Mouse (Mus musculus): ENCODE data around the gene Tmem231.

Tmem231 gene

DNA sequence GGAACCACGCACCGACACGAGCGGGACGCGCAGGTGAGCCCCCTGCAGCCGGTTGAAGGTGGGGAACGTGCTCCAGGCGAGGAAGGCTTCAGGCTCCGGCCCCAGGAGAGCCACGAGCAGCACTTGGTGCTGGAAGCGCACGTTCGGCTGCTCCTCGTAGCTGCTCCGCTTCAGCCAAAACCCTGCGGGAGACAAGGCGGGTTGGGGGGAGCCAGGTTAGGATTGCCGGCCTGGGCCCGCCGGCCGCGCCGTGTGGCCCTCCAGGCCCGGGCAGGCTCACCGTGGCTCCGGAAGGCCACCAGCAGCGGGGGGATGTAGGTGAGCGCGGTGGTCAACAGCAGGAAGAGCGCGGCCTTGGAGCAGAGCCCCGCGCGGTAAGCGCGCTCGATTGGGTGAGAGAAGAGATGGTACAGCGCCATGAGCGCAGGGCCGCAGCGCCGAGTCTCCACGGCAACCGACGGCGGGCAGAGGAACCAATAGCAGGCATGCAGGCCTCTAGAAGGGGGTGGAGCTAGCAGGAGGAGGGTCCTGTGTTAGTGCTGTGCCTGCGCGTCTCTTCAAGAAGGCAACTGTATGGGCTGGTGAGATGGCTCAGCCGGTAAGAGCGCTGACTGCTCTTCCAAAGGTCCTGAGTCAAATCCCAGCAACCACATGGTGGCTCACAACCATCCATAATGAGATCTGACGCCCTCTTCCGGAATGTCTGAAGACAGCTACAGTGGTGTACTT is at the start of gene Tmem231:
Gene Tmem231 (minus strand): TSS at position 534 of the 729 bp plus-strand sequence.
- DNase-seq (ENCODE audit: low spot score) = peak; percentile 75

DNA sequence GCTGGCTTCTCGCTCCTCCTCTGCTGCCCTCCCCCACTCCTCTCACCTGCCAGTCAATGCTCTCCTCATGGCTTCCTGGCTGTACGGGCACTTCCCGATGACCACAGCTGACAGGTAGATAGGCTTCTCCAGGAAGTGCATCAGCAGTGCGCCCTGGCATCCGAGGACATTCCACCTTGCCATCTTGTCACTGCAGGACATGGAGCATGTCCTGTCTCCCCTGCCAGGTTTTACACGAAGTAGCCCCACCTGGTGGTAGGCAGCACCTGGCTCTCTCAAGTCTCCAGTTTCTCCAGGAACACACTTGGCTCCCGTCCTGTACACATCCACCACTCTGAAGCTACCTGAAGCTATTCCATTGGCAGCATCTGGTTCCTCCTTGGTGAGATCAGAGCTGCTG is 48.4 kb upstream of the Tmem231 start:
- DNase-seq (ENCODE audit: low spot score) = no peak

DNA sequence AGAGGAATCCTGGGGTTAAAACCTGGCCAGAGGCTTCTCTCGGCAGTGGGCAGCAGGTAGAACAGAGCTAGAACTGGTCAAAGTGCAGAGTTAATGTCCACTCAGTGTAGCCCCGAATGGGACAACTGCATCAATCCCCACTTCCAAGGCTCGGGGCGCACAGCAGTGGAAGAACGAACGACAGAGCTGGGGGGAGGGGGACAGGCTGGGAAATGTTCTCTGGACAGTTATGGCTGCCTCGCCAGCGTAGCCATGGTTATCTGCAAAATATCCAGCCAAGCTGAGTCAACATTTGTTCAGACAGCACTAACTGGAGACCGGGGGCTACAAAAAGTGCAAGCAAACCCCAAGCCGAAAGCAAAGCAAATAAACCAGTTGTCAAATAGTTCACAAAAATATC is 44.5 kb upstream of the Tmem231 start:
- DNase-seq (ENCODE audit: low spot score) = no peak

DNA sequence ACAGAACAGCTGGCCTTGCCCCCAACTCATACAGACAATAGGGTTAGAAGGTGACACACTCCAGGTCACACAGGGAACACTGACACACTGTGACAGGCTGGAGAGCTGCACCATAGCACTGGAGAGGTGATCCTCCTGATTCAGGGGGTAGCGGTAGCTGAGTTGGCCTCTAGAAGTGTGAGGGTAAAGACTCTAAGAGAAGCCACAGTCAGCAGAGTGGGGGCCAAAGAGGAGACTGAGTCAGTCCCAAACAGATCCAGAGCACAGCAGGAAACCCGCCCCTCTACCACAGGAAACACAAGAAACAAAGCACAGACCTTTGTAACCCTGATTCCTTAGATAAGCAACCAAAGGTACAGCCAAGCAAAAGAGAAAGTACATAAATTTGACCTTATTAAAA is 42.6 kb upstream of the Tmem231 start:
- no peak for DNase-seq (ENCODE audit: low spot score)

DNA sequence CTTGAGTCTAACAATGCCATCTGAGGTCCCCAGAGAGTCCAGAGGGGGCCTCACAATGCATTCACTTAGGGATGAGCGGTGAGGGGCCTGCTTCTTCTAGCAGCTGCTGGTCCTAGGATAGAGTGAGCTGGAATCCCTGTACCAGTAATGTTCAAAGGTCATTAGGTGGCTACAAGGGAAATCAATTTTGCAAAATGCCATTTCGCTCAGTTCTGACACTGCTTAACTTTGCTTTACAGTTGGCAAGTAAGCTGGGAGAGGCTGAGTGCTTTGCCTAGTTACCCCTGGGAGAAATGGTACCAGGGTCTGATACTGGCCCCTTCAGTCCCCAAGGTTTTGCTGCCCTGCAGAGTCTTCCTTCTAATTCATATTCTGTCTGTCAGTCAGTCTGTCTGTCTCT is 42.0 kb upstream of the Tmem231 start:
- no peak for DNase-seq (ENCODE audit: low spot score)

DNA sequence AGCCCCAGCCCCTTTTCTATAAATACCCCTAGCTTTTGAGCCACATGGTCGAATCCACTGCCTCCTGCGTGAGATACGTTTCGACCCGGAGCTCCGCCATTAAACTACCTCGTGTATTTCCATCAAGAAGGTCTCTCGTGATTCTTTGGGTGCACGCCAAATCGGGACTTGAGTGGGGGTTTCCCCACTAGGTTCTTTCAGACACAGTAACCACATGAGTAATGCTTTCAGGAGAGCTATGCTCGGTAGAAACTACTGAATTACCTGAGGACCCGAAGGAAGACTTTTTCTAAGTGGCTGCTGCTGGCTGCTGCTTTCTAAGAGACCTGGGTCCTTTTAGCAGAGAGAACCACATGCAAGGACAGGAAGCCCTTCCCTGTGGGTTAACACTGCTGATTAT is 40.5 kb upstream of the Tmem231 start:
- no peak for DNase-seq (ENCODE audit: low spot score)

DNA sequence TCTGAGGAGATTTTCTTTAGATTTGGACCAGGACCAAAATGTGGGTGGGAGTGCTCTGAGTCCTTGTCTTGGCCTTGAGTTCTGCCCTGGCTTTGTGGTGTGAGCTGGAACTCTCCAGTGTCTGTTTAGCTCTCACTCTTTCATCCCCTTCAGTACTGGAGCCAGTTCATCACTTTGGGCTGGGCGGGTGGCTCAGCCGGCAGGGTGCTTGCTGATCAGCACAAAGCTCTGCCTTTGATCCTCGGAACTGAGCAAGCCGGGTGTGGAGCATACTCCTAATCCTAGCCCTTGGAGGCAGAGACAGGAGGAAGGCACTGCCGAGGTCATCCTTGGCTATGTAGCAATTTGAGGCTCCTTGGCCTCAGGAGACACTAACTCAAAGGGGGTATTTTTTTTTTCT is 35.3 kb upstream of the Tmem231 start:
- no peak for DNase-seq (ENCODE audit: low spot score)

DNA sequence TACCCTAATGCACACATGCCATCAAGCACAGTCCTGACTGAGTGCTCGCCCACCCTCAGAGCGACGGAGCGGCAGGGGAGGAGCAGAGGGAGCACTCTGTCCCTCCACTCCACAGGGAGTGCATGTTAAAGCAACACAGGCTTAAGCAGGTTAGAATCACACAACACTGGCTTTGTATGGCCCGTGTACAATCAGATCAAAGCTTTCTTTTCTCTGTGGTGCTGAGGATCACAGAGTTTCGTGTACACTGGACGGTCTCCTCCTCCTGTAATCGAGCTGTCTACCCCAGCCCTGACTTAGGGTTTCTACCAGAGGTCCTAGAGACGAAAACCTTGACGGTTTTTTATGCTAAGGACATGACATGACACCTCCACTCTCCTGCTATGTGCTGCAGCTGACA is 34.9 kb upstream of the Tmem231 start:
- no peak for DNase-seq (ENCODE audit: low spot score)

DNA sequence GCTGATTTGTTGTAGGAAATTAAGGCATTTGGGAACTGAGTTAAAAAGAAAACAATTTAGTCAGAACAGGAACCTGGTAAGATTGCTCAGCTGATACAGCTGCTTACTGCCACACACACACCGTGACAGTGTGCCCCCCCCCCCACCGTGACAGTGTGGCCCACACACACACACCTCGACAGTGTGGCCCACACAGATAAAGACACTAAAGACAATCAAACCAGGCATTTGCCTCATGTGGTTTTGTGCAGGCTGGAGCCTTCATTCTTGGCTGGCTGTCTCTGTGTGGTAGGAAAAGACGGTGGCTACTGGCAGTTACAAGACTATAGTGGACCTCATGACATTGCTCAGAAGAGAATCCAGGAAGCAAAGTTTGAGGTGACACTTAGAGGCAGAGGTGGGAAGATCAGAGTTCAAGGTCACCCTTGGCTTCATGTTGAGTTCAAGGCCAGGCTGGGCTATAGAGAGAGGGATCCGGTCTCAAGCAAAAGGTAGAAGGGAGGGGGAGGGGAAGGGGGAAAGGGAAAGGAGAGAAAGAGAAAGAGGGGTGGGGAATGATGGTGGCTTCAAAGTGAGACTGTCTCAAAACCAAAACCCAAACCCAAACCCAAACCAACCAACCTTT is 33.7 kb upstream of the Tmem231 start:
- no peak for DNase-seq (ENCODE audit: low spot score)

DNA sequence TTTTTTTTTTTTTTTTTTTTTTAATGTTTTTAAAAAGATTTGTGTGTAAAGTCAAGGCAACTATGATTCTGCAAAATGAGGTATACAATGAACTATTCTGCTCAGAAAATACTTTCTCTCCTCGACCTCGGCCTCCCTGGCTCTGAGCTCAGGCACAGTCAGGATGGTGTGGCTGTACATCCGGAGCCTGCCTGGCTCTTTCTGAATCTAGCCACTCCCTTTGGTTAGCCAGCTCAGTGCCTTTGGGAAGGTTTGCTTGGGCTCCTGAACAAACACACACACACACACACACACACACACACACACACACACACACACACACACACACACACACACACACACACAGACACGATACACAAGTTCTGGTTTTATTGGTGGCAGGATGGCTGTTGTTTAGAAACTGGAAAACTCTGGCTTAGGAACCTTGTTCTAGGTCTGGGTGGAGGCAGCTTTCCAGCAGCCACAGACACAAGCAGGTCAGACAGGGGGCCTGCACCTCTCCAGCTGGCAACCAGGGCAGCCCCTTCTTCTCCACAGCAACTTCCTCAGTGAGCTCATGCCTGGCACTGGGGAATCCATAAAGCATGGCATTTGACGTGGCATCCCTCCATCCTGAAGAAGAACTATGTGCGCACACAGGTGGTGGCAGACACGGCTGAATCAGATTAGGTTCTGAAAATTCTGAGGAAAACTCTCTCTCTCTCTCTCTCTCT is 31.3 kb upstream of the Tmem231 start:
- DNase-seq (ENCODE audit: low spot score) = no peak

DNA sequence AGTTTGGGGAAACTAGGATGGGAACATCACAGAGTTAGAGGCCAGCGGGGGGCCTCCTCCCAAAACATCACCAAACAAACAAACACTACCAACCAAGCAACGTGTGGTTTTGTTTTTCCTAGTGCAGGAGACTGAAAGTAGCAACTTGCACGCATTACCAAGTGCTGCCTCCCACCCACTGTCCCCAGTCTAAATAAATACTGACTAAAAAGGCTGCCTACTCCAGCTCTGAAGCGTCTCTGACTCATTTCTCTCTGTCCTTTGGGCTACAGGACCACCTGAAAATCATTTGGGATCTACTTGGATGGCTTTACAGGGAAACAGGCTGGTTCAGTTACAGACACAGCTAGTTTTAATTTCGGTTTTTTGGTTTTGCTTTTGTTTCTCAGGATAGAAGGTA is 30.7 kb upstream of the Tmem231 start:
- DNase-seq (ENCODE audit: low spot score) = no peak

DNA sequence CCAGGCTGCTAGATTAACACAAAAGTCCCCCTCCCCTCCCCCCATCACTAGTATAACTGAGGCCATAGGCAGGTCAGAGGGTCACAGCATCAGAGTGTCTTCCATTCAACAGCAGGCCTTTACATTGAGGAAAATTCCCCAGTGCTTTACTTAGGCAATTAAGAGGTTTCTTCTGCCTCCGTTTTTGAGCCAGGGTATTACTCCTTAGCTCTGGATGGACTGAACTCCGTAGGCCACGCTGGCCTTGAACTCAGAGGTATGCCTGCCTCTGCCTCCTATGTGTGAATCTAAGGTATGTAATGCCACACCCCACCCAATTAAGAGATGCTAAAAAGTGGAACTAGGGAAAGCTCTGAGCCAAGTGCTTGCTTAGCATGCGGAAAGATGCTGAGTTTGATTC is 29.9 kb upstream of the Tmem231 start:
- no peak for DNase-seq (ENCODE audit: low spot score)

DNA sequence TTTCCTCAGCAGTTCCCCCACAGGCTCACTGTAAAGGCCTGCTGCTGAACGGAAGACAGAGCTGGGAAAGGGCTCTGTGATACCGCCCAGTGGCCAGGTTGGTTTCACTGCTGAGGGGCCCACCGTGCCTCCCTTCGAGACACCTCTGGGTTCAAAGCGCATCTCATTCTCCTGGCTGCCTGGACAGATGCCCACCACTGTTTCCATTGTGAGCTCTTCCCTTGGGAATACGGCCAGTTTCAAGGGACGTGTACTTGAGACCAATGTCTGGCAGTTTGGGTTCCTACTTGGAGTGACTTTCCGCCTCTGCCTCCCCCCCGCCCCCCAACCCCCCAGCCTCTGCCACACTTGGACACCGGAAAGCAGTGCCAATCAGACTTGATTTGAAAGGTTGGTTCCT is 29.4 kb upstream of the Tmem231 start:
- DNase-seq (ENCODE audit: low spot score) = no peak

DNA sequence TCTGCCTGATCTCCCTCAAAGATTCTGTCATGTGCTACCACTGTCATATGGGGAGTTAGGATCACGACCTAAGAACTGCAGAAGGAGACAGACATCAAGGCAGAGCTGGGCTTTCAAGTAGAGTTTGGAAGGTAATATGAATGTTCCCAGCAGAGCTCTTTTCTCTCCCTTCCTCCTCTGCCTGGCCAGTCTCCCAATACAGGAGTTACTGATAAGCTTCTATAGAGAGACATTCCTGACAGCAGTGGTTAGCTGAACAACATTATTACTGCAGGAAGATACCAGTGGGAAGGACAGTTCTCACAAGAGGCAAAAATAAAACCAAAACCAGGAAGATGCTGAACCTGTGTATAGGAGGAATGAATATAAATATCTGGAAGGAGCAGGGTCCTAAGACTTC is 28.9 kb upstream of the Tmem231 start:
- no peak for DNase-seq (ENCODE audit: low spot score)

DNA sequence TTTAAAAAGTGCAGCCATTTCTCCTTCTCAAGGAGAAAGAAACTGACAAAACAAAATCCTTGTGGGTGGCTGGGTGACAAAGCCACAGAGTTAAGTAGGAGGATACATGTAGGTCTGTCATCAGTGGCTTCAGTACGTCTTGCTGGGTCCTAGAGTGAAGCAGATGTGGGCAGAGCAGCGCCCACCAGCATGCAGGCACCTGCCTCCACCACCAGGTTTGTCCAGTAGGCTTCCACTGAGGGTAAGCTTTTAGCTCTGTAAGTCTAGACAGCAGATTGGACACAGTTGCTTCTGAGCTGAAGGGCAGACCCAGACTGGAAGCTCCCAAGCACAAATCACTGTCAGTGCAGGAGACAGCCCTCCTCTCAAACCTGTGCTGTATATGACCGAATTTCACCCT is 27.6 kb upstream of the Tmem231 start:
- DNase-seq (ENCODE audit: low spot score) = no peak

DNA sequence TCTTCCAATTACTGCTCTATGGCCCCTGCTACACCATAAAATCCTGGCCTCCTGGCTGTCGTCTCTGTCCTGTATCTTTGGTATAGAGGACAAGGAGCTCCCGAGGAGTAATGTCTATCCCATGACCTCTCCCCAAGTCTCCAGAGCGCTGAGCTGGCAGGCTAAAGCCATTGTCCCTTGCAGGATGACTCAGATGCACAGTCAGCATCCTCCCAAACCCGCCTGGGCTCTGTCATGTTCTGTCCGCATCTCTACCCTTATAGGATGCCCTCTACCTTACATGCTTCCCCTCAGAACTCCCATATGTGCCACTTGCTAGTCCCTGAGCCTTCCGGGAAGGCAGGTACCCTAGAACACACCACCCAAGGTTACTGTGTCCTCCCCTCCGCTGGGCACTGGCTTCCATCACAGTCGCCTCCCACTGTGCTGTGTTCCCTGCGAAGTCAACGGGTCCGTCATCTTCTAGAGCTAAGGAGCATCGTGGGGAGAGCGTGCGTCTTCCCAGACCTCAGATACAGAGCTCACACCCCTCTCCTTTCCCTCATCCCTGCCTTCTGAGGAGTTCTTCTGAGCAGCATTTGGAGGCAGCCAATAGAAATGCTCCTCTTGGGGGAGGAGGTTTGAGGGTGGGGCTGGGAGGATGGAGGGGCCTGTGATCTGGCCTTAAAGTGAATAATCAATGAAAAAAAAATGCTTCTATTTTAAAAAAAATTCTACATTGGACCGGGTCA is 27.1 kb upstream of the Tmem231 start:
- no peak for DNase-seq (ENCODE audit: low spot score)

DNA sequence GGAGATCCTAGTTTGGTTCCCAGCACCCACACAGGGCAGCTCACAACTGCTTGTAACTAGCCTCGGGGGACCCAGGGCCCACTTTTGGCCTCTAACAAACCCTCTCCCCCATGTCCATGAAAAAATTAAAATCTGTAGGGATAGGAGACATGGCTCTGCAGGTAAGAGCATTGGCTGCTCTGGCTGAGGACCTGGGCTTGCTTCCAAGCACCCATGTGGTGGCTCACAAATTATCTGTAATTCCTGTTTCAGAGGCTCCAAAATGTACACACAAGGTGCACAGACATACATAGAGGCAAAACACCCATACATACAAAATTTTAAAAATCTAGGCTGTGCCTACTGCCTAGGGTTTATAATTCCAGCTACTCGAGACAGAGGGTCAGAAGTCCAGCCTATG is 23.6 kb upstream of the Tmem231 start:
- no peak for DNase-seq (ENCODE audit: low spot score)

DNA sequence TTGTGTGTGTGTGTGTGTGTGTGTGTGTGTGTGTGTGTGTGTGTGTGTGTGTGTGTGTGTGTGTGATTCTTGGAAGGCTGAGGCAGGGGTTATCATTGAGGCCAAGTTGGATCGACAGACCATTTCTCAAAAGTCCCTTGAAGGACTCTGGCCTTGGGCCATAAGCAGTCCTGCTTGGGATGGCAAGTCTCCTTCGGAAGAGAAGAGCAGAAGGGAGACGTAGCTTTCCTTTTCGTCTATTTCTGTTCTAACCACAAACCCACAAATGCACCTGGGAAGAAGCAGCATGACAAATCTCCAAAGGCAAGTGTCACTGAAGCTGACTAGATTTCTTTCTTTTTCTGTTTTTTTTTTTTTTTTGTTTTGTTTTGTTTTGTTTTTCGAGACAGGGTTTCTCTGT is 22.2 kb upstream of the Tmem231 start:
- no peak for DNase-seq (ENCODE audit: low spot score)

DNA sequence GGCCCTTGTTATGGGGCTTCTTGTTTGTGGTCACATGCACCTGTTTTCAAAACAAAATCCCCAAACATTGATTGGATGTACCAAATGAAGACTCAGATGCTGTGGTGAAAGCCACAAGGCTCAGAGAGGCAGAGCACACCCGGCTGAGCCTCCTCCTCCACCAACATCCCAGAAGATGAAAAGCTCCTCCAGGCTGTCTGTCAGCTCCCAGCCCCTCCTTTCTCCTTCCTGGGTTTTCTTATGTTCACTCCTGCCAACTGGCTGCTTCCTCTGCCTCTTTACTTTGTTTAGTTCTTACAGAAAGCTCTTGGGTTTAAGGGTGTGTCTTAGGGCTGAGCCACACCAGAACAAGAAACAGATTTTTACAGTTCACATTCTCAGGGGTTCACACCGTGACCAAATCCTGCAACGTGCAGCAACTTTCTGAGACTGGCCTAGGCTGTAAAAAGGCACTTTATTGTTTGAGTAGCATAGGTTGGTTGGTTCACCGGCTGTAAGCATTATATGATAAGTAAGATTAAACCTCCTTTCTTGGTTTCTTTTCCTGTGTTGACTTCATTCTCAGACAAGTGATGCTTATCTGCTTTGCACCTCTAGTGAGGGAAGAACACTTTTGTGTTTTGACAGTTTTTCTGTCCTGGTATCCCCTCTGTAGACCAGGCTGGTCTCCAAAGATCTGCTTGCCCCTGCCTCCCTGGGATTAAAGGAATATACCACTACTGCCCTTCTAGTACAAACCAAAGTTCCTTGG is 21.3 kb upstream of the Tmem231 start:
- DNase-seq (ENCODE audit: low spot score) = no peak

DNA sequence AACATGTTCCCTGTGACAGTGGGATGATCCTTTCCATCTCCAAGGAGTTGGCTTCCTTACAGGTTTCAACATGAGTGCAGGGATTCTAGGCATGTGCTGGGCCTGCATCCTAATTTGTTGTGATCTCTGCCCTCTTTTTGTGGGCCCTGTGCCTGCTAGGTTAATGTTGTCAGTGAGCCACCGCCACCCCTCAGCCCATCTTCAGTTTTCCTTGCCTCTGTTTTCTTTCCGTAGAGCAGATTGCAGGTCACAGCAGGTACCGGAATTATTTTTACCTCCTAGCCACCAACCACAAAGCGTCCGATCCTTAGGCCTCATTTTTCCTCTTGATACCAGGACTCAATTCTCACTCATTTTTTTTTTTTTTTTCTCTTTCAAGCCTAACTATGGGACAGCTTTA is 18.3 kb upstream of the Tmem231 start:
- DNase-seq (ENCODE audit: low spot score) = no peak

DNA sequence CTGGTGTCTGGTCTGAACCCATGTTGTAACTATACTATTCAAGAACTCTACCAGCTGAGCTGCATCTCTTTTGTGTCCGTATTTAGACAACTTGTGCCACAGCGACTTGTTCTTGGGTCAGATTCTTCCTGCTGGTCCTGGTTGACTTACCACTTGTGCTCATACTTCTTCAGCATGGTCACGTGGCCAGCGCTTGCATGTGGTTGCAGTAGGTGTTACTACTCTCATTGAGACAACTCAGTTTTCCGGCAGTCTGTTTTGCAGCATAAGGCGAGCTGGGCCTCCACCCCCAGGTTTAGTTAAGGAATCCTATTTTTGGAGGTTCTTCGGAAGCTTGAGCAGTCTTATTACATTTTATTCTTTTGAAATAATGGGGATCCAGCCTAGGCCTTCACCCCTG is 17.6 kb upstream of the Tmem231 start:
- DNase-seq (ENCODE audit: low spot score) = no peak

DNA sequence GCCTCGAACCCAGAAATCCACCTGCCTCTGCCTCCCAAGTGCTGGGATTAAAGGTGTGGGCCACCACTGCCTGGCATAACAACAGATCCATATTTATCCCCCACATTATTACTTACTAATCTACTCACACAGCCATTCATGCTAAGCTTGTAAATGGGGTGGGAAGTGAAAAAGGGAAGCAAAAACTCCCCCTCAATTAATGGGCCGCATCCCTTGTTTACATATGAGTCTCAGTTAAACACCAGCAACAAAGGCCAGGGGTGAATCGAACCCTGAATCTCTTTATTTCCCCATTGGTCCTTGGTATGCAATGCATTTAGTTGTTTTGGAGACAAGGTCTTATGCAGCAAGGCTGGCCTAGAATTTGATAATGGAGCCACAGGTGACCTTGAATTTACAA is 17.2 kb upstream of the Tmem231 start:
- DNase-seq (ENCODE audit: low spot score) = no peak
